Comparison of ENCODE assay signal across 20 mouse cellular contexts in the genomic region with DNA sequence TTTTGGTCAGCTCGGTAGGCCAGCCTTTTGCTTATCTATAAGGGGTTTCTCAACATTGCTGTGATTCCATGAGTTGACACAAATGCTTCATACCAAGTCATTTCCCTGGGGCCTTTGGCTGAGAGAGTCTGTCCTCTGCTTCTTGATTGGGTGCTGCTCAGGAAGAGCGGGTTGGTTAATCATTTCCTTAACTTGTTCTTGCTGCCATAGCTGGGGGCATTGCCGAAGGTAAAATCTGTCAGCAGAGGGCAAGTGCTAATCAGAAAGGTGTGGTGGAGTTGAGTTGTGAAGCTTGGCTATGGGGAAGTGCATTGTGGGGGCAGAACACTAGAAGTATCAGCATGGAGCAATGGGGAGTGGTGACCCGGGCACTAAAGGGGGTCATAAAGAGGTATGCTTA.
DNase-seq lines count a peak whose midpoint lies in the region; ATAC-seq and TF ChIP-seq lines count a peak whose summit lies in the region.
"Had no signal": no experiment of that assay in that cellular context is flagged by ENCODE, and none has a peak within 500 bp of the region (broad histone marks: within the 10 kb centered on the region; RNA-seq: fewer than 3 reads in every experiment).

No protein-coding gene starts in this region.

- TF ChIP-seq POLR2A in kidney, adult 2 months (IDR thresholded peaks at IDR 0.05; ENCODE audit: low read depth, low read length) = no peak

- no peak overlapping the region for H3K4me2 ChIP-seq in lung, postnatal 0 days (replicated peaks; ENCODE audit: low read depth, low read length)
- no peak overlapping the region for H3K4me2 ChIP-seq in stomach, postnatal 0 days (replicated peaks; ENCODE audit: low read depth)
- H3K4me2 ChIP-seq in forebrain, embryonic 13.5 days = no peak overlapping the region
- H3K4me2 ChIP-seq: embryonic facial prominence, embryonic 15.5 days; limb, embryonic 12.5 days; liver, embryonic 13.5 days had no signal

- peak; percentile 58 for DNase-seq in lung, postnatal 0 days (ENCODE audit: low spot score)
- DNase-seq in lung, postnatal 14 days = no peak
- peak; percentile 72 for DNase-seq in kidney, adult 2 months
- DNase-seq in limb, embryonic 10.5 days (ENCODE audit: low spot score) = peak; percentile 27
- peak; percentile 26 for DNase-seq in stomach, postnatal 0 days (ENCODE audit: low spot score)
- no peak for DNase-seq in urinary bladder, postnatal 36 days (ENCODE audit: low spot score in 2 of 2)
- no peak for DNase-seq in left cerebral cortex, postnatal 14 days (ENCODE audit: low spot score in 2 of 2)
- DNase-seq: cerebellum, adult 9-11 months; gastrocnemius, postnatal 36 days; heart, postnatal 4 days; liver, embryonic 13.5 days; right cerebral cortex, adult 18-20 months had no signal

- H3K4me3 ChIP-seq in lung, postnatal 0 days (ENCODE audit: low read depth, low read length) = no peak overlapping the region
- no peak overlapping the region for H3K4me3 ChIP-seq in kidney, adult 2 months (ENCODE audit: insufficient read depth, low read depth, low read length)
- H3K4me3 ChIP-seq in limb, embryonic 10.5 days = no peak overlapping the region
- no peak overlapping the region for H3K4me3 ChIP-seq in stomach, postnatal 0 days (ENCODE audit: low read depth, low read length)
- H3K4me3 ChIP-seq in forebrain, embryonic 13.5 days = no peak overlapping the region
- H3K4me3 ChIP-seq: embryonic facial prominence, embryonic 15.5 days; forebrain, embryonic 10.5 days; layer of hippocampus, adult 2 months; limb, embryonic 12.5 days; liver, embryonic 13.5 days; megakaryocyte, embryonic 14.5 days had no signal

- ATAC-seq in lung, postnatal 0 days = peak; percentile 77
- no peak for ATAC-seq in stomach, postnatal 0 days (ENCODE audit: low FRiP score, low TSS enrichment)
- no peak for ATAC-seq in forebrain, embryonic 13.5 days
- ATAC-seq: midbrain, embryonic 16.5 days had no signal

- no peak overlapping the region for H3K27ac ChIP-seq in lung, postnatal 0 days (ENCODE audit: low read length)
- no peak overlapping the region for H3K27ac ChIP-seq in kidney, adult 2 months (ENCODE audit: insufficient read depth, low read depth, low read length)
- no peak overlapping the region for H3K27ac ChIP-seq in limb, embryonic 10.5 days
- H3K27ac ChIP-seq in stomach, postnatal 0 days (replicated peaks) = no peak overlapping the region
- no peak overlapping the region for H3K27ac ChIP-seq in forebrain, embryonic 13.5 days
- H3K27ac ChIP-seq: embryonic facial prominence, embryonic 15.5 days; forebrain, embryonic 10.5 days; layer of hippocampus, adult 2 months; limb, embryonic 12.5 days; liver, embryonic 13.5 days had no signal

- H3K27me3 ChIP-seq in lung, postnatal 0 days (replicated peaks; ENCODE audit: insufficient read depth, low read length) = no peaks in the 10 kb centered on the region
- H3K27me3 ChIP-seq in kidney, adult 2 months (replicated peaks; ENCODE audit: control insufficient read depth, insufficient read depth, low read length) = no peaks in the 10 kb centered on the region
- H3K27me3 ChIP-seq in limb, embryonic 10.5 days (ENCODE audit: low read depth, poor library complexity, severe bottlenecking) = peaks cover 53% of the 10 kb centered on the region
- no peaks in the 10 kb centered on the region for H3K27me3 ChIP-seq in stomach, postnatal 0 days (ENCODE audit: control insufficient read depth, insufficient read depth, low read length)
- H3K27me3 ChIP-seq in forebrain, embryonic 13.5 days = peaks cover 39% of the 10 kb centered on the region
- H3K27me3 ChIP-seq: embryonic facial prominence, embryonic 15.5 days; liver, embryonic 13.5 days had no signal

- no peak for TF ChIP-seq EP300 in lung, postnatal 0 days (IDR thresholded peaks at IDR 0.05)
- no peak for TF ChIP-seq EP300 in stomach, postnatal 0 days (optimal IDR thresholded peaks at IDR 0.05)

- no peak for TF ChIP-seq CTCF in lung, postnatal 0 days (IDR thresholded peaks at IDR 0.05)
- no peak for TF ChIP-seq CTCF in kidney, adult 2 months (conservative IDR thresholded peaks at IDR 0.05; ENCODE audit: insufficient read depth, insufficient read length, low read depth, low read length)
- no peak for TF ChIP-seq CTCF in stomach, postnatal 0 days (IDR thresholded peaks at IDR 0.05; ENCODE audit: low read depth)

- H3K9me3 ChIP-seq in lung, postnatal 0 days (ENCODE audit: low read length) = no peaks in the 10 kb centered on the region
- H3K9me3 ChIP-seq in limb, embryonic 10.5 days (replicated peaks) = no peaks in the 10 kb centered on the region
- H3K9me3 ChIP-seq in stomach, postnatal 0 days (ENCODE audit: control insufficient read depth, low read length) = no peaks in the 10 kb centered on the region
- no peaks in the 10 kb centered on the region for H3K9me3 ChIP-seq in forebrain, embryonic 13.5 days (replicated peaks)
- H3K9me3 ChIP-seq: embryonic facial prominence, embryonic 15.5 days; forebrain, embryonic 10.5 days; G1E; limb, embryonic 12.5 days; liver, embryonic 13.5 days had no signal

- H3K4me1 ChIP-seq in lung, postnatal 0 days (ENCODE audit: insufficient read depth, low read depth, low read length) = no peaks in the 10 kb centered on the region
- peaks cover 11% of the 10 kb centered on the region; the same call in 1 of the 2 replicates for H3K4me1 ChIP-seq in kidney, adult 2 months (ENCODE audit: control insufficient read depth, insufficient read depth, low read length)
- H3K4me1 ChIP-seq in limb, embryonic 10.5 days = peaks cover 17% of the 10 kb centered on the region
- H3K4me1 ChIP-seq in stomach, postnatal 0 days (replicated peaks; ENCODE audit: control insufficient read depth, insufficient read depth) = no peaks in the 10 kb centered on the region
- peaks cover 4% of the 10 kb centered on the region; the same call in 1 of the 2 replicates for H3K4me1 ChIP-seq in forebrain, embryonic 13.5 days
- H3K4me1 ChIP-seq: embryonic facial prominence, embryonic 15.5 days; liver, embryonic 13.5 days; megakaryocyte, embryonic 14.5 days had no signal

- WGBS in lung, postnatal 0 days = 49% methylated on average over 4 of the region's 4 CpGs
- 48% methylated on average over 4 of the region's 4 CpGs for WGBS in kidney, adult 2 months
- 56% methylated on average over 4 of the region's 4 CpGs for WGBS in limb, embryonic 10.5 days
- WGBS in stomach, postnatal 0 days = 60% methylated on average over 4 of the region's 4 CpGs
- WGBS in forebrain, embryonic 13.5 days = 90% methylated on average over 4 of the region's 4 CpGs

- no peaks in the 10 kb centered on the region for H3K36me3 ChIP-seq in lung, postnatal 0 days (ENCODE audit: insufficient read depth, low read length)
- no peaks in the 10 kb centered on the region for H3K36me3 ChIP-seq in kidney, adult 2 months (ENCODE audit: control insufficient read depth, insufficient read depth, low read length)
- H3K36me3 ChIP-seq in limb, embryonic 10.5 days = no peaks in the 10 kb centered on the region
- H3K36me3 ChIP-seq in stomach, postnatal 0 days (ENCODE audit: control insufficient read depth, insufficient read depth, low read length) = no peaks in the 10 kb centered on the region
- H3K36me3 ChIP-seq in forebrain, embryonic 13.5 days (ENCODE audit: poor library complexity, severe bottlenecking) = no peaks in the 10 kb centered on the region
- H3K36me3 ChIP-seq: embryonic facial prominence, embryonic 15.5 days; forebrain, embryonic 10.5 days; G1E; limb, embryonic 12.5 days; liver, embryonic 13.5 days had no signal

- no peak overlapping the region for H3K9ac ChIP-seq in lung, postnatal 0 days (replicated peaks; ENCODE audit: low read depth)
- H3K9ac ChIP-seq in stomach, postnatal 0 days (ENCODE audit: low read length) = no peak overlapping the region
- no peak overlapping the region for H3K9ac ChIP-seq in forebrain, embryonic 13.5 days
- H3K9ac ChIP-seq: embryonic facial prominence, embryonic 15.5 days; limb, embryonic 12.5 days; liver, embryonic 13.5 days had no signal

- intact Hi-C loops in left cerebral cortex, postnatal 14 days (cut with DNase I) = no loop called here

Comparison
In these comparisons a context has a peak if more than half of its experiments do, and no peak if none do; other contexts are left out.
1. DNase-seq: peak in lung, postnatal 0 days (single experiment), kidney, adult 2 months (single experiment), limb, embryonic 10.5 days (single experiment) and stomach, postnatal 0 days (single experiment); none in lung, postnatal 14 days (single experiment), urinary bladder, postnatal 36 days (0 of 2) and left cerebral cortex, postnatal 14 days (0 of 2).